Mouse (Mus musculus) adrenal gland, postnatal 4 days (tissue): ENCODE results near the gene Camkmt. TPM values are rescaled to one million over a fixed set of nuclear protein-coding genes. Genes with fewer than 3 reads are reported as not detected.
A peak's percentile ranks its signal among the peaks of the same experiment; 100 is the strongest.

Experiments used
- DNase-seq, 2 experiments: peaks; one replicate each; pipeline ENCODE4 v3.0.0; 2021 to 2022; ENCODE audit warnings: low spot score in 2 of 2, mixed read lengths in 2 of 2
- total RNA-seq, 2 experiments: library from RNA; stranded (reverse); gene quantifications; 2 replicates each; pipeline ENCODE4 v1.2.3; 2021

The Camkmt gene
- total RNA-seq, 2 experiments from 2014 or later = 6.8 to 8.5 TPM

- DNase-seq = no peak
These were observed 78.4 kb downstream of the Camkmt start for GRCm38 (mm10) chr17:85168761-85169160.

- no peak for DNase-seq
These were observed 80.3 kb downstream of the Camkmt start for GRCm38 (mm10) chr17:85170541-85171255.

GRCm38 (mm10) chr17:85171951-85172350 lies 81.6 kb downstream of the Camkmt start:
- no peak for DNase-seq

GRCm38 (mm10) chr17:85177231-85177630 lies 86.9 kb downstream of the Camkmt start:
- no peak for DNase-seq

GRCm38 (mm10) chr17:85180471-85181060 lies 90.2 kb downstream of the Camkmt start:
- no peak for DNase-seq

GRCm38 (mm10) chr17:85189227-85190127 lies 99.1 kb downstream of the Camkmt start:
- DNase-seq = peak; percentile 54 to 70

- no peak for DNase-seq
These were observed 99.7 kb downstream of the Camkmt start for GRCm38 (mm10) chr17:85190128-85190435.

GRCm38 (mm10) chr17:85193294-85193693 lies 102.9 kb downstream of the Camkmt start:
- DNase-seq = no peak

- DNase-seq = no peak
These were observed 108.4 kb downstream of the Camkmt start for GRCm38 (mm10) chr17:85198781-85199180.

- no peak for DNase-seq
These were observed 109.0 kb downstream of the Camkmt start for GRCm38 (mm10) chr17:85199321-85199720.

- no peak for DNase-seq
These were observed 127.7 kb downstream of the Camkmt start for GRCm38 (mm10) chr17:85218054-85218453.

GRCm38 (mm10) chr17:85242109-85242508 lies 151.8 kb downstream of the Camkmt start:
- DNase-seq = no peak

- DNase-seq = no peak
These were observed 158.6 kb downstream of the Camkmt start for GRCm38 (mm10) chr17:85248962-85249361.

GRCm38 (mm10) chr17:85249744-85250143 lies 159.4 kb downstream of the Camkmt start:
- no peak for DNase-seq

- no peak for DNase-seq
These were observed 166.6 kb downstream of the Camkmt start for GRCm38 (mm10) chr17:85256930-85257329.

GRCm38 (mm10) chr17:85257348-85257747 lies 167.0 kb downstream of the Camkmt start:
- DNase-seq = no peak

- no peak for DNase-seq
These were observed 168.5 kb downstream of the Camkmt start for GRCm38 (mm10) chr17:85258703-85259341.

GRCm38 (mm10) chr17:85266831-85267422 lies 176.6 kb downstream of the Camkmt start:
- no peak for DNase-seq

GRCm38 (mm10) chr17:85271466-85272175 lies 181.3 kb downstream of the Camkmt start:
- DNase-seq = no peak

- no peak for DNase-seq
These were observed 189.4 kb downstream of the Camkmt start for GRCm38 (mm10) chr17:85279720-85280119.
